Mouse (Mus musculus) forebrain, embryonic 13.5 days (tissue): ENCODE results near the gene Cyb5rl. TPM values are rescaled to one million over a fixed set of nuclear protein-coding genes. Genes with fewer than 3 reads are reported as not detected.

Experiments
- ATAC-seq: fragments of 200-750 bp; cut with Nextera tagmentation; 2 replicates; pipeline ENCODE4 v1.8.0; 2017
- H3K27ac ChIP-seq: fragments of 300-500 bp; sonication (generic); 2 replicates; pipeline ENCODE4 v1.5.1; 2015; ENCODE audit warnings: inconsistent platforms, mild to moderate bottlenecking, moderate library complexity
- H3K27me3 ChIP-seq: fragments of 300-500 bp; sonication (generic); 2 replicates; pipeline ENCODE4 v1.6.1; 2015; ENCODE audit warnings: mild to moderate bottlenecking, inconsistent platforms
- H3K36me3 ChIP-seq: fragments of 300-500 bp; sonication (generic); 2 replicates; pipeline ENCODE4 v1.6.1; 2015; ENCODE audit warnings: mild to moderate bottlenecking, inconsistent platforms; ENCODE audit not compliant: poor library complexity, severe bottlenecking
- H3K4me1 ChIP-seq: fragments of 300-500 bp; sonication (generic); 2 replicates; pipeline ENCODE4 v1.6.1; 2015; ENCODE audit warnings: inconsistent platforms
- H3K4me2 ChIP-seq: fragments of 300-500 bp; sonication (generic); 2 replicates; pipeline ENCODE4 v1.6.1; 2015; ENCODE audit warnings: inconsistent platforms, mild to moderate bottlenecking, moderate library complexity
- H3K4me3 ChIP-seq: fragments of 300-500 bp; sonication (generic); 2 replicates; pipeline ENCODE4 v1.5.1; 2015; ENCODE audit warnings: mild to moderate bottlenecking, inconsistent platforms
- H3K9ac ChIP-seq: fragments of 300-500 bp; sonication (generic); 2 replicates; pipeline ENCODE4 v1.6.1; 2015; ENCODE audit warnings: mild to moderate bottlenecking, inconsistent platforms
- H3K9me3 ChIP-seq: fragments of 300-500 bp; sonication (generic); replicated peaks from 2 replicates; pipeline ENCODE4 v1.6.1; 2016; ENCODE audit warnings: inconsistent platforms
- WGBS: fragments of 180-500 bp; shearing (Covaris S2); methylation state at CpG from one replicate; pipeline ENCODE4 v1.1.7; 2015; 5-methylcytosine and 5-hydroxymethylcytosine counted together
- polyA plus RNA-seq: library from polyadenylated mRNA; unstranded; fragments of >200 nt; fragmentation: Nextera tagmentation; extraction: Ambion mirVana; gene quantifications from 2 replicates; pipeline ENCODE4 v1.2.1, GENCODE M21; 2015

Cyb5rl gene
- polyA plus RNA-seq, 1 experiment from 2014 or later = 5.6 TPM

DNA sequence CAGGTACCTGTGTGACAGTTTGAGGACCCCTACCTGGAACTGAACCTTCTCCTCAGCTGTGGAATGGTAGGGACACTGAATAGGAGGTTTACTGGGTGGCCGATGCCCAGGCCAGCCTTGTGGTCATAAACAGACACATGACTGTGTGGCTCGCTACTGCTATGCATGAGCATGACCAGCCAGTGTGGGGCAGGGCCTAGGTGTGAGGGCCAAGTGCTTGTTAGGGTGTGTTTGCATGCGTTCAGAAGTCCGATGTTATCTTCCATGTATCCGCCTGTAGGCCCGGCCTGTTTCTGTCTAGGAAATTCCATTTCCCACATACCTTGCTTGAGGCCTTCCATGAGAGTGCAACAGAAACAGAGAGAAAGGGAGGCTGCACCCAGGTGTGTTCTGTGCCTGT, 53.9 kb downstream of the Cyb5rl start:
- Histone ChIP-seq H3K27me3 (no peaks in the 10 kb centered on the region), H3K4me2 (no peak overlapping the region), H3K4me3 (no peak overlapping the region), H3K36me3 (no peaks in the 10 kb centered on the region), H3K4me1 (peaks cover 4% of the 10 kb centered on the region; the same call in 1 of the 2 replicates), H3K9me3 (no peaks in the 10 kb centered on the region), H3K27ac (no peak overlapping the region), H3K9ac (no peak overlapping the region)
- 95% methylated on average over 6 of the region's 6 CpGs for WGBS
- ATAC-seq = no peak

DNA sequence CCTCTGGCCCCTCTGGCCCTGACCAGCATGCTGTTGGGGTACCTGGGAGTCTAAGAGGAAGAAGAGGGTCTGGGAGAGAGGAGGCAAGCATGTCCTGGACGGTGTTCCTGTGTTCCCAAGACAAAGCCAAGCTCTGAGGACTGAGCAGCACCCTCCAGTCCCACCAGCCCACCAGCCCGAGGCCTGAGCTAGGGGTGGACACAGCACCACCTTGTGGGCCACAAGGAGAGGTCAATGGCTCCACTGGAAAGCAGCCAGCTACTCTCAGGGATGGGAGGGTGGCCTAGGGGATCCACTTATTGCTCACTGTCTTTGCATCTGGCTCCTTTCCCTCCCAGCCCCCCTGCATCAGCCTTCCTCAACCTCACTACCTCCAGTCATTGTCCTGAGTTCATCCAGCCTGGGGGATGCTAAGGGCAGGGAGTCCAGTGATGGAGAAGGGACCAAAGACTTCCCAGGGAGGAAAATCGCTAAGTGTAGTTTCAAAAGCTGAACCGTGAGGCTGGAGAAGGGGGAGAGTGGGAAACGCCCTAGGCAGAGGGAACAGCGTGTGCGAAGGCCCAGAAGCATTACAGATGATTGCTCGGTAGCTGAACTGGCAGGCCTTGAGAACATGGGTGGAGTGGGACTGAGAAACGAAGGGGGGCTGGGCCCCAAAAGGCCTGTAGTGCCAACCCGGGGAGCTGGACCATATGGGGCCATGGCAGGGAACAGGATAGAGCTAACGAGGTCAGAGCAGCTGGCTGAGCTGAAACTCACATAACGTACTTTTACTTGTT, 54.6 kb downstream of the Cyb5rl start:
- Histone ChIP-seq H3K9me3 (no peaks in the 10 kb centered on the region), H3K4me2 (no peak overlapping the region), H3K9ac (no peak overlapping the region), H3K4me3 (no peak overlapping the region), H3K27ac (no peak overlapping the region), H3K4me1 (peaks cover 8% of the 10 kb centered on the region; the same call in 1 of the 2 replicates), H3K36me3 (no peaks in the 10 kb centered on the region), H3K27me3 (no peaks in the 10 kb centered on the region)
- WGBS = 40% methylated on average over 12 of the region's 12 CpGs
- ATAC-seq = no peak

- Histone ChIP-seq H3K4me2 (no peak overlapping the region), H3K4me3 (no peak overlapping the region), H3K4me1 (peaks cover 31% of the 10 kb centered on the region), H3K9ac (no peak overlapping the region), H3K27ac (no peak overlapping the region), H3K9me3 (no peaks in the 10 kb centered on the region), H3K27me3 (no peaks in the 10 kb centered on the region; the same call in 1 of the 2 replicates), H3K36me3 (no peaks in the 10 kb centered on the region)
- 74% methylated on average over 7 of the region's 7 CpGs for WGBS
- ATAC-seq = no peak
Observed at GRCm38 (mm10) chr4:107124376-107124775, 57.6 kb downstream of the Cyb5rl start.

DNA sequence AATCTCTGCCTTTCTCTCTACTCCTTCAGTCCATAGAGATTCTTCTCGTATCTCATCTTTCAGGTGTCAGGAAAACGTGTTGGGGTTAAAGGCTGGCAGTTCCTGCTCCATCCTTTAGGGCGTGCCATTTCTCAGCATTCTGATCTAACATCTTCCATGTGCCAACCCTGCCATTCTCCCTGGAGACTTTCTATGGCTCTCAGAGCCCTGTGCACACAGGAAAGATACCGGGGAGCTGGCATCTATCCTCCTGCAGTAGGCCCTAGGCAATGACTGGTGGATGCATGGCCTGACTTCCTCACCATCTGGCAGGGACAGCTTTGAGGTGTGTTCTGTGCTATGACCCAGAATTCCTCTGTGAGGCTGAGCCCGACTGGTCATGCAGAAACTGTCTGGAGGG, 58.3 kb downstream of the Cyb5rl start:
- no peak for ATAC-seq
- Histone ChIP-seq H3K9me3 (no peaks in the 10 kb centered on the region), H3K4me2 (no peak overlapping the region), H3K4me3 (no peak overlapping the region), H3K9ac (no peak overlapping the region), H3K27ac (no peak overlapping the region), H3K4me1 (peaks cover 31% of the 10 kb centered on the region), H3K36me3 (no peaks in the 10 kb centered on the region), H3K27me3 (no peaks in the 10 kb centered on the region; the same call in 1 of the 2 replicates)
- WGBS = 60% methylated on average over 5 of the region's 5 CpGs

DNA sequence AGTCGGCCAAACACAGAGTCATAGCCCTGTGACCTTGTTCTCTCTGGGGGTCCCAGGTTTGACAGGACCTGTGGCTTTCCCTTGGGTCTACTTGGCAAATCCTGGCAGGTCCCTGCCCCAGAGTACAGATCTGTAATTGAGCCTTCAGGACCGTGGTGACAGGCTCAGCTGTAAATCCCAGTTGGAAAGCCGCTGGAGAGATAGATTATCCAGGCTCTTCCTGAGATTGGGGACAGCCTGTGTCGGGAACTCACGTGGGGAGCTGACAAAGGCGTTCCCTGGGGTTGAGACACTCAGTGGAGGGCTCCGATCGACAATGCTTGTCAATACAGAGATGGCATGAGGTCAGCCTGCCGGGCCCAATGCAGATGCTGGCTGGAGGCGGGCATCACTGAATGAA, 59.6 kb downstream of the Cyb5rl start:
- Histone ChIP-seq H3K27ac (peak overlapping the region; percentile 6; the same call in 1 of the 2 replicates), H3K27me3 (no peaks in the 10 kb centered on the region; the same call in 1 of the 2 replicates), H3K36me3 (no peaks in the 10 kb centered on the region), H3K9ac (no peak overlapping the region), H3K4me2 (no peak overlapping the region), H3K9me3 (no peaks in the 10 kb centered on the region), H3K4me1 (peaks cover 39% of the 10 kb centered on the region), H3K4me3 (no peak overlapping the region)
- ATAC-seq = no peak
- WGBS = 46% methylated on average over 10 of the region's 10 CpGs

GRCm38 (mm10) chr4:107126891-107127524, 60.2 kb downstream of the Cyb5rl start:
- H3K4me1 ChIP-seq = peaks cover 36% of the 10 kb centered on the region
- peak overlapping the region; percentile 6; the same call in 1 of the 2 replicates for H3K27ac ChIP-seq
- H3K4me3 ChIP-seq = no peak overlapping the region
- WGBS = 41% methylated on average over 13 of the region's 13 CpGs
- ATAC-seq = no peak
- no peaks in the 10 kb centered on the region for H3K36me3 ChIP-seq
- no peak overlapping the region for H3K4me2 ChIP-seq
- H3K27me3 ChIP-seq = no peaks in the 10 kb centered on the region; the same call in 1 of the 2 replicates
- H3K9ac ChIP-seq = no peak overlapping the region
- no peaks in the 10 kb centered on the region for H3K9me3 ChIP-seq

- Histone ChIP-seq H3K27me3 (no peaks in the 10 kb centered on the region; the same call in 1 of the 2 replicates), H3K4me2 (no peak overlapping the region), H3K27ac (peak overlapping the region; percentile 62; the same call in 1 of the 2 replicates), H3K4me1 (peaks cover 36% of the 10 kb centered on the region), H3K9me3 (no peaks in the 10 kb centered on the region), H3K4me3 (no peak overlapping the region), H3K9ac (no peak overlapping the region), H3K36me3 (no peaks in the 10 kb centered on the region)
- WGBS = 9% methylated on average over 13 of the region's 13 CpGs
- peak; percentile 72 for ATAC-seq
Observed at GRCm38 (mm10) chr4:107127901-107128669, 61.3 kb downstream of the Cyb5rl start.

- Histone ChIP-seq H3K36me3 (no peaks in the 10 kb centered on the region), H3K4me1 (peaks cover 36% of the 10 kb centered on the region), H3K4me2 (no peak overlapping the region), H3K9ac (no peak overlapping the region), H3K27me3 (no peaks in the 10 kb centered on the region; the same call in 1 of the 2 replicates), H3K9me3 (no peaks in the 10 kb centered on the region), H3K4me3 (no peak overlapping the region), H3K27ac (no peak overlapping the region)
- 78% methylated on average over 8 of the region's 8 CpGs for WGBS
- ATAC-seq = no peak
Observed at GRCm38 (mm10) chr4:107129373-107129772, 62.6 kb downstream of the Cyb5rl start.

DNA sequence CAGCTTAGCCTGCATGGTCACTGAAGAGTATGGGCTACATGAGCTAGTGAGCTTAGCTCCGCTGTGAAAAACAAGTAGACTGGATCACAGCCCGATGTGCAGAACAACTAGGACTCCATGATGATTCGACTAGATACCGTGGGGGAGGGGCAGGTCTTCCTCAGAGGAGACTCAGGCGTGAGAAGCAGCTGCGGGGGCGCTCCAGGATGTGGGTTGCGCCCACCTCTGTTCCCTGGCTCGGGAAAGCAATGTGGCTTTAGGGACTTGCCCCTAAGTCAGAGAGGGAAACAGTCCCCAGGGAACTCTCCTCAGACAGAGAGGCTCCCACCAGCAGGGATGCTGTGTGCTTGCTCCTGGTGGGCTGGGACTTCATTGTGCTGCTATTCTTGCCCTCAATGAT, 63.7 kb downstream of the Cyb5rl start:
- Histone ChIP-seq H3K27me3 (no peaks in the 10 kb centered on the region; the same call in 1 of the 2 replicates), H3K4me2 (no peak overlapping the region), H3K27ac (no peak overlapping the region), H3K36me3 (no peaks in the 10 kb centered on the region), H3K9me3 (no peaks in the 10 kb centered on the region), H3K4me3 (no peak overlapping the region), H3K9ac (no peak overlapping the region), H3K4me1 (peaks cover 40% of the 10 kb centered on the region)
- 21% methylated on average over 9 of the region's 9 CpGs for WGBS
- no peak for ATAC-seq

DNA sequence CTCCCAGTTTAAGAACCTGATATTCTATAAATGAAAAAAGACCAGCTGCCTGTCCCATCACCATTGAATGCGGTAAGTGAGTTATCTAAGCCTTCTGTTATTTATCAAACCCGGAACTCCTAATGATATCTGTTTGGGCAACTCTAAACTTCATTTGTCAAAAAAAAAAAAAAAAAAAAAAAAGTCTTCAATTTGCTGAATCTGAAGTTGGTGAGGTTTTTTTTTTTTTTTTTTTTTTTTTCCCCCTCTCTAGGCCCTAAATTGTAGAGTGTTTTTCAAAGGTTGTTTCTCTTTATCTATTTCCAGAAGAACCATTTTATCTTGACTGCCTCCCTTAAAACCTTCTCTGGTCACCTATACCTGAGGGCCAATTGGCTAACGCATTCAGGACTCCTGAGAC, 68.1 kb downstream of the Cyb5rl start:
- Histone ChIP-seq H3K9ac (no peak overlapping the region), H3K4me2 (no peak overlapping the region), H3K27ac (no peak overlapping the region), H3K4me3 (no peak overlapping the region), H3K27me3 (no peaks in the 10 kb centered on the region), H3K9me3 (no peaks in the 10 kb centered on the region), H3K36me3 (no peaks in the 10 kb centered on the region), H3K4me1 (peaks cover 54% of the 10 kb centered on the region)
- WGBS = 90% methylated on average over 3 of the region's 3 CpGs
- no peak for ATAC-seq

GRCm38 (mm10) chr4:107135663-107136062, 68.9 kb downstream of the Cyb5rl start:
- Histone ChIP-seq H3K4me2 (no peak overlapping the region), H3K9me3 (no peaks in the 10 kb centered on the region), H3K4me1 (peaks cover 57% of the 10 kb centered on the region), H3K36me3 (no peaks in the 10 kb centered on the region), H3K9ac (no peak overlapping the region), H3K4me3 (no peak overlapping the region), H3K27me3 (no peaks in the 10 kb centered on the region), H3K27ac (no peak overlapping the region)
- no peak for ATAC-seq
- 88% methylated on average over 5 of the region's 5 CpGs for WGBS

- ATAC-seq = no peak
- WGBS = 61% methylated on average over 3 of the region's 3 CpGs
- Histone ChIP-seq H3K9me3 (no peaks in the 10 kb centered on the region), H3K9ac (no peak overlapping the region), H3K4me3 (no peak overlapping the region), H3K27me3 (no peaks in the 10 kb centered on the region), H3K4me2 (no peak overlapping the region), H3K4me1 (peaks cover 61% of the 10 kb centered on the region), H3K27ac (no peak overlapping the region), H3K36me3 (no peaks in the 10 kb centered on the region)
Observed at GRCm38 (mm10) chr4:107136531-107136930, 69.7 kb downstream of the Cyb5rl start.
